Mouse (Mus musculus): ENCODE measurements around the gene Abca13.

DNA sequence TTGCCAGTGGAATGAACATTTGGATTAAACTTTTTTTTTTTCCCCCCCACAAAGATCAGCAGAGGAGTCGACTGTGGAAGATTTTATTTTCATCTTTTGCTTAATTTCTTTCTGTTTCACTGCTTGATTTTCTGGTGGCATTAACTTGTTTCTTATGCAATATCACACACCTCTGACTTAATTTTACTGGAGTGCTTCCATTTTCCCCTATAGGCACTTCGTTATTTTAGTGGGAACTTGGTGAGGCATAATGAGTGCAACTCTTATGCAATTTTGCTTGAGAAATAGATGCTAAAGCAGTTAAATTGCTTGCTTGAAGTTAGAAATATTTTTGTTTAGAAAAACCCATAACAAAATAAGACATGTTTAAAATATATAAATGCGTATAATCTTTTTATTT, 94.0 kb downstream of the Abca13 start:
- TF ChIP-seq CTCF (IDR thresholded peaks at IDR 0.05; ENCODE audit: extremely low read depth, insufficient read length, insufficient replicate concordance, low read depth, low read length): no peak
- no peak for TF ChIP-seq POLR2A (IDR thresholded peaks at IDR 0.05; ENCODE audit: low read depth, low read length)
